In the genomic region with DNA sequence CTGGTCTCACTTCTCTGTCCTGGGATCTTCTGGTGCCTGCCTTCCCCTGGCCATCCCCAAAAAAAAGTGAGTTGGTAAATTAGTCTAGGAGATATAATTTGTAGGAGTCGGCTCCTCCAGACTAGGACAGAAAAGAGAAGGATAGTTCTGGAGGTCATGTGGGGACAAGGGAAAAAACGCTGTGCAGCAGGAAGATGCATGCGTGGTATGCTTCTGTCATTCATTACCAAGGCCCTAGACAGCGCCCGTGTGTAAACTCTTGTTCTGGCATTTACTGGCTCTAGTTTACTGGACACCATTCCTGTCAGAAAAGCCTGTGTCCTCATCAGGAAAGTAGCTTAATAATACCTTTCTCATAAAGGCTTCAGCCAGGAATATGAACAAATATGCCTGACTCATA, we compare ENCODE assay signal across 30 mouse cellular contexts. TPM values are rescaled to one million over a fixed set of nuclear protein-coding genes. Genes with fewer than 3 reads are reported as not detected.
DNase-seq lines count a peak whose midpoint lies in the region; ATAC-seq and TF ChIP-seq lines count a peak whose summit lies in the region.
"Had no signal": no experiment of that assay in that cellular context is flagged by ENCODE, and none has a peak within 500 bp of the region (broad histone marks: within the 10 kb centered on the region; RNA-seq: fewer than 3 reads in every experiment).

No protein-coding gene starts in this region.

- no peaks in the 10 kb centered on the region for H3K27me3 ChIP-seq in kidney, adult 2 months (replicated peaks; ENCODE audit: control insufficient read depth, insufficient read depth, low read length)
- no peaks in the 10 kb centered on the region for H3K27me3 ChIP-seq in kidney, embryonic 14.5 days (ENCODE audit: control insufficient read depth, insufficient read depth, low read length)
- no peaks in the 10 kb centered on the region for H3K27me3 ChIP-seq in neural tube, embryonic 15.5 days (replicated peaks)
- H3K27me3 ChIP-seq: embryonic facial prominence, embryonic 15.5 days; forebrain, embryonic 15.5 days; heart, embryonic 15.5 days; intestine, embryonic 15.5 days; neural tube, embryonic 13.5 days; stomach, embryonic 15.5 days had no signal

- 42% methylated on average over 5 of the region's 5 CpGs for WGBS in kidney, adult 2 months
- 76% methylated on average over 5 of the region's 5 CpGs for WGBS in kidney, embryonic 14.5 days
- WGBS in neural tube, embryonic 15.5 days, result 88% methylated on average over 5 of the region's 5 CpGs

- no peak overlapping the region for H3K27ac ChIP-seq in kidney, adult 2 months (ENCODE audit: insufficient read depth, low read depth, low read length)
- H3K27ac ChIP-seq in kidney, embryonic 14.5 days (ENCODE audit: low read depth, low read length), result no peak overlapping the region
- H3K27ac ChIP-seq in neural tube, embryonic 15.5 days (replicated peaks), result 0 out of 2 replicates have a peak overlapping the region, but pooled peaks have one; percentile 6
- H3K27ac ChIP-seq: embryonic facial prominence, embryonic 15.5 days; forebrain, embryonic 15.5 days; heart, adult 2 months; heart, embryonic 15.5 days; hindbrain, embryonic 10.5 days; intestine, embryonic 15.5 days; liver, embryonic 14.5 days; neural tube, embryonic 13.5 days; stomach, embryonic 15.5 days had no signal

- no peaks in the 10 kb centered on the region for H3K36me3 ChIP-seq in kidney, adult 2 months (ENCODE audit: control insufficient read depth, insufficient read depth, low read length)
- no peaks in the 10 kb centered on the region for H3K36me3 ChIP-seq in kidney, embryonic 14.5 days (ENCODE audit: control insufficient read depth, insufficient read depth, low read length)
- H3K36me3 ChIP-seq in neural tube, embryonic 15.5 days, result 0 out of 2 replicates have a peak, but pooled peaks cover 9% of the 10 kb centered on the region
- H3K36me3 ChIP-seq: heart, embryonic 15.5 days; intestine, embryonic 15.5 days; stomach, embryonic 15.5 days had no signal

- no peak overlapping the region for H3K9ac ChIP-seq in kidney, embryonic 14.5 days (ENCODE audit: low read depth, low read length)
- no peak overlapping the region for H3K9ac ChIP-seq in neural tube, embryonic 15.5 days (replicated peaks)
- H3K9ac ChIP-seq: embryonic facial prominence, embryonic 15.5 days; forebrain, embryonic 15.5 days; heart, embryonic 15.5 days; intestine, embryonic 15.5 days; liver, embryonic 14.5 days; lung, embryonic 14.5 days; neural tube, embryonic 13.5 days; stomach, embryonic 15.5 days had no signal

- no peak for ATAC-seq in kidney, embryonic 14.5 days (ENCODE audit: low FRiP score, low TSS enrichment)
- no peak for ATAC-seq in neural tube, embryonic 15.5 days (ENCODE audit: low FRiP score)
- ATAC-seq in CD4-positive, CD25-positive, alpha-beta regulatory T cell, adult 4 months, result no peak
- ATAC-seq: forebrain, embryonic 15.5 days; hindbrain, embryonic 16.5 days; intestine, embryonic 15.5 days had no signal

- TF ChIP-seq POLR2A in kidney, adult 2 months (IDR thresholded peaks at IDR 0.05; ENCODE audit: low read depth, low read length), result no peak

- H3K4me2 ChIP-seq in kidney, embryonic 14.5 days (replicated peaks; ENCODE audit: low read depth, low read length), result no peak overlapping the region
- H3K4me2 ChIP-seq in neural tube, embryonic 15.5 days, result no peak overlapping the region
- H3K4me2 ChIP-seq: embryonic facial prominence, embryonic 15.5 days; forebrain, embryonic 15.5 days; heart, embryonic 15.5 days; intestine, embryonic 15.5 days; lung, embryonic 14.5 days; neural tube, embryonic 13.5 days; stomach, embryonic 15.5 days had no signal

- no peak overlapping the region for H3K4me3 ChIP-seq in kidney, adult 2 months (ENCODE audit: insufficient read depth, low read depth, low read length)
- no peak overlapping the region for H3K4me3 ChIP-seq in kidney, embryonic 14.5 days (ENCODE audit: low read length)
- H3K4me3 ChIP-seq in neural tube, embryonic 15.5 days (replicated peaks), result no peak overlapping the region
- H3K4me3 ChIP-seq: embryonic facial prominence, embryonic 15.5 days; forebrain, embryonic 15.5 days; heart, adult 2 months; heart, embryonic 15.5 days; hindbrain, embryonic 10.5 days; intestine, embryonic 15.5 days; neural tube, embryonic 13.5 days; stomach, embryonic 15.5 days had no signal

- H3K4me1 ChIP-seq in kidney, adult 2 months (ENCODE audit: control insufficient read depth, insufficient read depth, low read length), result no peaks in the 10 kb centered on the region
- H3K4me1 ChIP-seq in kidney, embryonic 14.5 days (ENCODE audit: control insufficient read depth, insufficient read depth, low read length), result no peaks in the 10 kb centered on the region
- no peaks in the 10 kb centered on the region for H3K4me1 ChIP-seq in neural tube, embryonic 15.5 days
- H3K4me1 ChIP-seq: embryonic facial prominence, embryonic 15.5 days; heart, embryonic 15.5 days; intestine, embryonic 15.5 days; stomach, embryonic 15.5 days had no signal

- peak; percentile 67 for DNase-seq in kidney, adult 2 months
- no peak for DNase-seq in neural tube, embryonic 10.5 days (ENCODE audit: extremely low spot score, low spot score)
- peak; percentile 60 to 71 for DNase-seq in kidney, postnatal 36 days
- DNase-seq in adrenal gland, postnatal 36 days, result no peak
- DNase-seq: adrenal gland, postnatal 14 days; cerebellum, adult 9-10 months; gastrocnemius, postnatal 14 days; heart, adult 2 months; lung, embryonic 14.5 days; midbrain, embryonic 14.5 days; right cerebral cortex, adult 18-20 months; thymus, adult 18-20 months; thymus, postnatal 36 days had no signal

- TF ChIP-seq CTCF in kidney, adult 2 months (conservative IDR thresholded peaks at IDR 0.05; ENCODE audit: insufficient read depth, insufficient read length, low read depth, low read length), result no peak

- no peaks in the 10 kb centered on the region for H3K9me3 ChIP-seq in kidney, embryonic 14.5 days (ENCODE audit: control insufficient read depth, low read length)
- no peaks in the 10 kb centered on the region for H3K9me3 ChIP-seq in neural tube, embryonic 15.5 days (replicated peaks)
- H3K9me3 ChIP-seq: embryonic facial prominence, embryonic 15.5 days; forebrain, embryonic 15.5 days; heart, embryonic 15.5 days; hindbrain, embryonic 10.5 days; intestine, embryonic 15.5 days; neural tube, embryonic 13.5 days; stomach, embryonic 15.5 days had no signal

RNA-seq across cellular contexts. Expression of a gene that starts 21.1 kb away (rescaled TPM):
- 4.2 and 7.1 TPM in 2 replicates for polyA plus RNA-seq in kidney, adult 2 months (2012; rRNA removed)
- polyA plus RNA-seq in kidney, embryonic 14.5 days (2014; fragmentation: Nextera tagmentation; extraction: Ambion mirVana), result 39.6 and 56.6 TPM in 2 replicates
- 40.6 and 41.8 TPM in 2 replicates for polyA plus RNA-seq in neural tube, embryonic 15.5 days (2015; fragmentation: Nextera tagmentation; extraction: Ambion mirVana)
- total RNA-seq in adrenal gland, postnatal 36 days (2021), result 10 to 100 TPM; 15.8 to 26.7 TPM
- 10 to 100 TPM; 23.8 to 30.6 TPM for polyA plus RNA-seq in CD4-positive, CD25-positive, alpha-beta regulatory T cell, adult 4 months (2017; shearing (Covaris generic))

RNA-seq across cellular contexts. Expression of a gene that starts 21.2 kb away (rescaled TPM):
- polyA plus RNA-seq in kidney, adult 2 months (2012; rRNA removed), result 10.5 and 11.7 TPM in 2 replicates
- polyA plus RNA-seq in kidney, embryonic 14.5 days (2014; fragmentation: Nextera tagmentation; extraction: Ambion mirVana), result 101 and 113 TPM in 2 replicates
- 54.6 and 63.7 TPM in 2 replicates for polyA plus RNA-seq in neural tube, embryonic 15.5 days (2015; fragmentation: Nextera tagmentation; extraction: Ambion mirVana)
- total RNA-seq in adrenal gland, postnatal 36 days (2021), result 10 to 100 TPM; 28.8 to 30.5 TPM
- polyA plus RNA-seq in CD4-positive, CD25-positive, alpha-beta regulatory T cell, adult 4 months (2017; shearing (Covaris generic)), result 10 to 100 TPM; 17.8 to 22.9 TPM

RNA-seq across cellular contexts. Expression of a gene that starts 32.5 kb away (rescaled TPM):
- 70.0 and 72.9 TPM in 2 replicates for polyA plus RNA-seq in kidney, adult 2 months (2012; rRNA removed)
- polyA plus RNA-seq in kidney, embryonic 14.5 days (2014; fragmentation: Nextera tagmentation; extraction: Ambion mirVana), result 0.38 TPM in 1 of 2 replicates, not detected in the other
- polyA plus RNA-seq in neural tube, embryonic 15.5 days (2015; fragmentation: Nextera tagmentation; extraction: Ambion mirVana), result 1.3 TPM in 1 of 2 replicates, not detected in the other
- total RNA-seq in adrenal gland, postnatal 36 days (2021), result not detected
- not detected for polyA plus RNA-seq in CD4-positive, CD25-positive, alpha-beta regulatory T cell, adult 4 months (2017; shearing (Covaris generic))
- total RNA-seq: common myeloid progenitor, adult 5-6 weeks; gastrocnemius, postnatal 14 days; heart, adult 2 months; layer of hippocampus, postnatal 14 days; megakaryocyte, adult 5-6 weeks had no signal
- polyA plus RNA-seq: C2C12; forebrain, embryonic 15.5 days; heart, adult 2 months; heart, embryonic 15.5 days; hindbrain, embryonic 10.5 days; hindbrain, embryonic 16.5 days; limb, embryonic 11.5 days; liver, embryonic 14.5 days; lung, embryonic 14.5 days; midbrain, embryonic 14.5 days; neural tube, embryonic 13.5 days had no signal

RNA-seq across cellular contexts. Expression of a gene that starts 39.7 kb away (rescaled TPM):
- 55.7 and 67.6 TPM in 2 replicates for polyA plus RNA-seq in kidney, adult 2 months (2012; rRNA removed)
- polyA plus RNA-seq in kidney, embryonic 14.5 days (2014; fragmentation: Nextera tagmentation; extraction: Ambion mirVana), result 44.6 and 51.4 TPM in 2 replicates
- polyA plus RNA-seq in neural tube, embryonic 15.5 days (2015; fragmentation: Nextera tagmentation; extraction: Ambion mirVana), result 68.4 and 73.1 TPM in 2 replicates
- total RNA-seq in adrenal gland, postnatal 36 days (2021), result 10 to 100 TPM; 56.4 to 90.9 TPM
- 10 to 100 TPM; 90.0 to 98.0 TPM for polyA plus RNA-seq in CD4-positive, CD25-positive, alpha-beta regulatory T cell, adult 4 months (2017; shearing (Covaris generic))

Comparison
In these comparisons a context has a peak if more than half of its experiments do, and no peak if none do; other contexts are left out.
1. RNA of a gene that starts 32.5 kb away (polyA plus RNA-seq): 70.0 to 72.9 TPM in kidney, adult 2 months; 0.38 TPM in kidney, embryonic 14.5 days, not detected in CD4-positive, CD25-positive, alpha-beta regulatory T cell, adult 4 months and 1.3 TPM in neural tube, embryonic 15.5 days; every median in the first group is over 10 times any median in the second.
2. DNase-seq: peak in kidney, adult 2 months (single experiment) and kidney, postnatal 36 days (2 of 2); none in neural tube, embryonic 10.5 days (single experiment) and adrenal gland, postnatal 36 days (0 of 2).